Mouse (Mus musculus): Measurements from ENCODE around the gene Cep70.

- TF ChIP-seq CTCF (IDR thresholded peaks at IDR 0.05; ENCODE audit: borderline replicate concordance, insufficient read depth, low read length) (no peak), POLR2A (IDR thresholded peaks at IDR 0.05; ENCODE audit: low read depth, low read length) (no peak)
These were observed 506 bp upstream of the Cep70 start for GRCm38 (mm10) chr9:99242533-99243189.
